Mouse (Mus musculus) neural tube, embryonic 13.5 days (tissue): ENCODE measurements at regions not wholly inside any gene's neighbourhood (a gene's known extent, or its start where the extent isn't known, plus 50 kb on each side); places are given as distances from the start of the nearest gene placed in this dataset.

Experiments used
- ATAC-seq: fragments of 200-750 bp; cut with Nextera tagmentation; 2 replicates; pipeline ENCODE4 v1.8.0; 2017; ENCODE audit warnings: low read depth, mild to moderate bottlenecking, moderate TSS enrichment, moderate library complexity
- H3K27ac ChIP-seq: fragments of 300-500 bp; sonication (generic); replicated peaks from 2 replicates; pipeline ENCODE4 v1.5.1; 2015; ENCODE audit warnings: moderate library complexity, mild to moderate bottlenecking, inconsistent platforms
- H3K27me3 ChIP-seq: fragments of 300-500 bp; sonication (generic); 2 replicates; pipeline ENCODE4 v1.6.1; 2015; ENCODE audit warnings: mild to moderate bottlenecking, inconsistent platforms
- H3K36me3 ChIP-seq: fragments of 300-500 bp; sonication (generic); 2 replicates; pipeline ENCODE4 v1.6.1; 2015; ENCODE audit warnings: mild to moderate bottlenecking, inconsistent platforms
- H3K4me1 ChIP-seq: fragments of 300-500 bp; sonication (generic); replicated peaks from 2 replicates; pipeline ENCODE4 v1.6.1; 2015; ENCODE audit warnings: inconsistent platforms
- H3K4me2 ChIP-seq: fragments of 300-500 bp; sonication (generic); 2 replicates; pipeline ENCODE4 v1.6.1; 2015; ENCODE audit warnings: inconsistent platforms, mild to moderate bottlenecking, moderate library complexity
- H3K4me3 ChIP-seq: fragments of 300-500 bp; sonication (generic); 2 replicates; pipeline ENCODE4 v1.5.1; 2015; ENCODE audit warnings: mild to moderate bottlenecking, inconsistent platforms
- H3K9ac ChIP-seq: fragments of 300-500 bp; sonication (generic); 2 replicates; pipeline ENCODE4 v1.6.1; 2015; ENCODE audit warnings: moderate library complexity, mild to moderate bottlenecking, inconsistent platforms
- H3K9me3 ChIP-seq: fragments of 300-500 bp; sonication (generic); 2 replicates; pipeline ENCODE4 v1.6.1; 2016; ENCODE audit warnings: inconsistent platforms
- WGBS: fragments of 180-500 bp; shearing (Covaris S2); methylation state at CpG from one replicate; pipeline ENCODE4 v1.1.7; 2015; 5-methylcytosine and 5-hydroxymethylcytosine counted together

GRCm38 (mm10) chr12:39027179-39027578 lies 248.0 kb downstream of the Etv1 start:
- Histone ChIP-seq H3K27me3 (no peaks in the 10 kb centered on the region), H3K36me3 (no peaks in the 10 kb centered on the region), H3K27ac (no peak overlapping the region), H3K9ac (no peak overlapping the region), H3K4me3 (no peak overlapping the region), H3K4me2 (no peak overlapping the region), H3K9me3 (no peaks in the 10 kb centered on the region), H3K4me1 (no peaks in the 10 kb centered on the region)
- ATAC-seq, result no peak
- WGBS, result 44% methylated on average over 2 of the region's 2 CpGs

DNA sequence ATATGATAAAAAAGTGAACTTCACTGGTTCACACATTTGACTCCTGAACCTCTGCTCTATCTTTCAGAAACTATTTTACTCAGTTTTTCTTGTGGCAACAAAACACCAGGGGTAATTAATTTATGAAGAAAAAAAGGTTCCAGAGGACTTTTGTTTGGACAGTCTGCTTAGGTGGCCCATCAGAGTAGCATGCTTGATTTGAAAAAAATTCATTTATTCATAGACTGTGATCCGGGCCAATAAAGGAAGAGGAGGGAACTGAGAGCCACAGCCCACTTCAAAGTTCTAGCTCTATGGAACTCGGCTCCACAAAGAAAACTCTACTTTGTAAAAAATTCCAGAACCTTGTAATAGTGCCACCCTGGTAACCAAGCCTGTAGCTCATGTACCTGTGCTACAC lies 248.8 kb downstream of the Etv1 start:
- Histone ChIP-seq H3K4me2 (no peak overlapping the region), H3K27me3 (no peaks in the 10 kb centered on the region), H3K27ac (no peak overlapping the region), H3K9ac (no peak overlapping the region), H3K36me3 (no peaks in the 10 kb centered on the region), H3K4me3 (no peak overlapping the region), H3K4me1 (no peaks in the 10 kb centered on the region), H3K9me3 (no peaks in the 10 kb centered on the region)
- WGBS, result 45% methylated on average over 2 of the region's 2 CpGs
- ATAC-seq, result no peak

DNA sequence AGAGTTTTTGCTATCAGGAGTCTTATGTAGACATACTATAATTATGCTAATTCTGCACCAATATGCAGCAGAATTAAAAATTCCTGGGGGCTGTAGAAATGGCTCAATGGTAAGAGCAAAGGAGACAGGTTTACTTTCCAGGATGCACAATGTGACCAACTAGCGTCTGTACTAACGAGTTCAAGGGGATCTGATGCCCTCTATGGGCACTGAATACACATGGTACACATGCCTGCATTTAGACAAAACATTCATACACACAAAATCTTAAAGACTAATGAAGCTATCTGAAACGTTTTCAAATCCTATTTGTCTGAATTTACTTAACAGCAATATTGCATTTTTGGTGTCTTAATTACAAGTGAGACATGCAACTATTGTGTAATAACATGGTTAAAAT lies 254.8 kb downstream of the Etv1 start:
- Histone ChIP-seq H3K4me3 (no peak overlapping the region), H3K4me1 (no peaks in the 10 kb centered on the region), H3K36me3 (no peaks in the 10 kb centered on the region), H3K27ac (no peak overlapping the region), H3K9me3 (no peaks in the 10 kb centered on the region), H3K27me3 (no peaks in the 10 kb centered on the region), H3K9ac (no peak overlapping the region), H3K4me2 (no peak overlapping the region)
- ATAC-seq, result no peak
- WGBS, result 77% methylated on average over 3 of the region's 3 CpGs

GRCm38 (mm10) chr12:39036466-39037037 lies 257.4 kb downstream of the Etv1 start:
- Histone ChIP-seq H3K27me3 (no peaks in the 10 kb centered on the region), H3K9ac (no peak overlapping the region), H3K4me2 (no peak overlapping the region), H3K36me3 (no peaks in the 10 kb centered on the region), H3K9me3 (no peaks in the 10 kb centered on the region), H3K4me3 (no peak overlapping the region), H3K4me1 (no peaks in the 10 kb centered on the region), H3K27ac (no peak overlapping the region)
- WGBS, result 81% methylated on average over 2 of the region's 2 CpGs
- no peak for ATAC-seq

DNA sequence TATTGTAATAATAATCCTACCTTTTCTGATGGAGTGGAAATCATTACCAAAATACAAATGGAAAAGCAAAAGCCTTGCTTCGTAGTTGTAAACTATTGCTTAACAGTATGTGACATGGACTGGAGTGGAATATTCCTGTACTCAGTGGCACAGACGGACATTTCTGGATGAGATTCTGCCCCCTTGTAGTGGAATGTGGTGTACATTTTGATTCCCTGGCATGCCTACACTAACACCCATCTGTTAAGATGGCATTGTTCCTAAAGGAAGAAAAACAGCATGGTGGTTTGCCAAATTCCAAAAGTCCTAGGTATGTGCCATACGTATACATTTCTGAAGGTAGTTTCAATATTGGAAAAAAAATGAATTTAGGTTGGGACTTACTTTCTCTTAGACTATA lies 258.9 kb downstream of the Etv1 start:
- Histone ChIP-seq H3K9me3 (no peaks in the 10 kb centered on the region), H3K27ac (no peak overlapping the region), H3K27me3 (no peaks in the 10 kb centered on the region), H3K4me3 (no peak overlapping the region), H3K36me3 (no peaks in the 10 kb centered on the region), H3K9ac (no peak overlapping the region), H3K4me1 (no peaks in the 10 kb centered on the region), H3K4me2 (no peak overlapping the region)
- no peak for ATAC-seq
- WGBS, result 86% methylated on average over 3 of the region's 3 CpGs

GRCm38 (mm10) chr12:39038656-39039055 lies 259.5 kb downstream of the Etv1 start:
- Histone ChIP-seq H3K4me3 (no peak overlapping the region), H3K4me2 (no peak overlapping the region), H3K9ac (no peak overlapping the region), H3K4me1 (no peaks in the 10 kb centered on the region), H3K36me3 (no peaks in the 10 kb centered on the region), H3K27me3 (no peaks in the 10 kb centered on the region), H3K9me3 (no peaks in the 10 kb centered on the region), H3K27ac (no peak overlapping the region)
- WGBS, result 37% methylated on average over 2 of the region's 2 CpGs
- ATAC-seq, result no peak

- no peaks in the 10 kb centered on the region for H3K9me3 ChIP-seq
- no peaks in the 10 kb centered on the region for H3K4me1 ChIP-seq
- no peak for ATAC-seq
- H3K27me3 ChIP-seq, result no peaks in the 10 kb centered on the region
- H3K4me2 ChIP-seq, result no peak overlapping the region
- H3K27ac ChIP-seq, result no peak overlapping the region
- H3K4me3 ChIP-seq, result no peak overlapping the region
- no peak overlapping the region for H3K9ac ChIP-seq
- H3K36me3 ChIP-seq, result no peaks in the 10 kb centered on the region
These were observed 267.9 kb downstream of the Etv1 start for GRCm38 (mm10) chr12:39047126-39047525.

- Histone ChIP-seq H3K27ac (no peak overlapping the region), H3K4me3 (no peak overlapping the region), H3K4me2 (no peak overlapping the region), H3K9me3 (no peaks in the 10 kb centered on the region), H3K36me3 (no peaks in the 10 kb centered on the region), H3K9ac (no peak overlapping the region), H3K4me1 (no peaks in the 10 kb centered on the region), H3K27me3 (no peaks in the 10 kb centered on the region)
- ATAC-seq, result no peak
- 80% methylated on average over 6 of the region's 6 CpGs for WGBS
These were observed 269.3 kb downstream of the Etv1 start for GRCm38 (mm10) chr12:39048441-39048840.

DNA sequence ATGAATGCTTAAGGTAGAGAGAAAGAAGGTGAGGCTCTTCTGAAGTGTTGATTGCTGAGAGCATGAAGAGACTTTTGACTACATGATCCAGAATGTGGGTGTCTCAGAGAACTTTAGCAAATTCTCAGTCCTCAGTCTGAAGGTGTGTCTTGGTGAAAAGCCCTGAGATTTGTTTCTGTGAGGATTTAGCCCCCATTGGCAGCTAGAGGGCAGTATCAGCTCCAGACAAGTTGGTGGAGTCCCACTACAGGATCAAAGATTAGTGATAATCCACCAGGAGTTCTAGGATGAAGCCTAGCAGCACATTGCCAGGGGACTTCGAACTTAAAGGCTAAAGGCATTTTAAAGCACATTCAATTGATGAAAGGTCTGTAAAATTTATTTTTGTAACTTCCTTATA lies 269.8 kb downstream of the Etv1 start:
- H3K27ac ChIP-seq, result no peak overlapping the region
- no peaks in the 10 kb centered on the region for H3K4me1 ChIP-seq
- WGBS, result 79% methylated on average over 1 of the region's 1 CpGs
- H3K4me2 ChIP-seq, result no peak overlapping the region
- no peak overlapping the region for H3K9ac ChIP-seq
- H3K36me3 ChIP-seq, result no peaks in the 10 kb centered on the region
- no peak overlapping the region for H3K4me3 ChIP-seq
- no peaks in the 10 kb centered on the region for H3K9me3 ChIP-seq
- no peaks in the 10 kb centered on the region for H3K27me3 ChIP-seq
- ATAC-seq, result no peak

DNA sequence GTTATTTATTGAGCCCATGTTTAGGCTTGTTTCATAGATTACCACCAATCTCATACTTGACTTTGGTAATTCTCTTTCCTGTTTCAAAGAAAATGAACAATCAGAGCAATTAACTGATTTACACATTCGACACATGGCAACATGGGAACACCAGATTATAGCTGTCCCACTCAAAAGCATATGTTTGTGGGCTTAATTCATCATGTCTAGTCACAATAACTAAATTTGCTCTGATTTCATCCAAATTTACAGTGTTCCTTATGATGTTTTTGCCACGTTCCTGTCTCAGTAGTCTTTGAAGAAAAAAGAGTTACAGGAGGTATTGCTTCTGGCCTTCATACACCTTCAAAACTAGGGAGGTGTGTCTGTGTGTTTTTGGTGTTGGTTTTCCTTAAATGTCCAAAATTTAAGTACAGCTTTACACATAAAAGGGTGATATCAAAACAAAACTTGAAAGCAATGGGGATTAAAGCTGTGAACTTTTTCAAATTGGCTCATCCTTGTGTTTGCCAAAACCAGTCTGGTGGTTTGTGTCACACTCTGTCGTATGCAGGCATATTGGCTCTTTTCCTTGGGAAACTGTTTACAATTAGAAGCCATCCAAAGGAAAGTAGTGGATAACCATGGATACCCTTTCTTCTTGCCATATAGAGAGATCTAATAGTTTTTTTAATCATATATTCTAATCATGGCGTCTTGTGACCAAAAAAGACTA lies 291.3 kb downstream of the Etv1 start:
- H3K27me3 ChIP-seq, result no peaks in the 10 kb centered on the region
- no peak overlapping the region for H3K9ac ChIP-seq
- H3K4me3 ChIP-seq, result no peak overlapping the region
- no peaks in the 10 kb centered on the region for H3K36me3 ChIP-seq
- no peaks in the 10 kb centered on the region for H3K9me3 ChIP-seq
- ATAC-seq, result no peak
- 0 out of 2 replicates have a peak, but pooled peaks cover 8% of the 10 kb centered on the region for H3K4me1 ChIP-seq
- no peak overlapping the region for H3K4me2 ChIP-seq
- H3K27ac ChIP-seq, result no peak overlapping the region
- 89% methylated on average over 4 of the region's 4 CpGs for WGBS

GRCm38 (mm10) chr12:39073289-39074022 lies 294.3 kb downstream of the Etv1 start:
- Histone ChIP-seq H3K27me3 (no peaks in the 10 kb centered on the region), H3K27ac (no peak overlapping the region), H3K9me3 (no peaks in the 10 kb centered on the region), H3K4me1 (0 out of 2 replicates have a peak, but pooled peaks cover 8% of the 10 kb centered on the region), H3K4me2 (no peak overlapping the region), H3K36me3 (no peaks in the 10 kb centered on the region), H3K9ac (no peak overlapping the region), H3K4me3 (no peak overlapping the region)
- 63% methylated on average over 15 of the region's 15 CpGs for WGBS
- ATAC-seq, result no peak

DNA sequence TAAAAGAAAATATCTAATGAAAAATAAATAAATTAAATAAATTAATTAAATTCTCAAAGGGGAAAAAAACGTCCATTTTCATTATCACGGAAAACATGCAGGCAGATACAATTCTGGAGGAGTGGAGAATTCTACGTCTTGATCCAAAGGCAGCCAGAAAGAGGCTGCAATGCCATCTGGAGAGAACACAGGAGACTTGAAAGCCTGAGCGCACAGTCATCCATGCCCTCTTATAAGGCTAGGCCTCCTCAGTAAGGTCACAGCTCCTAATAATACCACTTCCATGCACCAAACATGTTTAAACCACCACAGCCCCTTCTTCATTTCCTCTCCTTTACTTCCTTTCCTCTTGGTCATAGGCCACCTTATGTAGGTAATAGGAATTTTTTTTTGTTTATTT lies 307.1 kb downstream of the Etv1 start:
- Histone ChIP-seq H3K4me2 (no peak overlapping the region), H3K4me1 (no peaks in the 10 kb centered on the region), H3K4me3 (no peak overlapping the region), H3K27me3 (no peaks in the 10 kb centered on the region), H3K27ac (no peak overlapping the region), H3K9me3 (no peaks in the 10 kb centered on the region), H3K9ac (no peak overlapping the region), H3K36me3 (no peaks in the 10 kb centered on the region)
- 93% methylated on average over 4 of the region's 4 CpGs for WGBS
- ATAC-seq, result no peak
